Mouse (Mus musculus): ENCODE results near the gene Psma6. TPM values are rescaled to one million over a fixed set of nuclear protein-coding genes. Genes with fewer than 3 reads are reported as not detected.
"Not testable (repeated sequence)": the region's sequence is repeated elsewhere in the genome, so short reads cannot be mapped to it uniquely, and the experiment has no call there.

The Psma6 gene
- 100 to 1,000 TPM; 213 to 225 TPM for total RNA-seq (2021)
- long read RNA-seq, experiment 1, transcript Psma6-201 (7 exons, 1,042 nt), result major isoform, 113 of 120 reads
- long read RNA-seq, experiment 1, partial matches to known transcripts, result 6 of 120 reads
- long read RNA-seq, experiment 1, other reads (novel, unspliced or antisense), result 1 of 120 reads
- long read RNA-seq, experiment 2, transcript Psma6-201 (7 exons, 1,042 nt), result major isoform, 111 of 117 reads
- long read RNA-seq, experiment 2, partial matches to known transcripts, result 6 of 117 reads
- long read RNA-seq, experiment 2, other reads (novel, unspliced or antisense), result 0 of 117 reads

- DNase-seq, result no peak
Observed at GRCm38 (mm10) chr12:55384023-55384749, at the start of gene Psma6. Gene Psma6 (plus strand): TSS chr12:55384222.

- DNase-seq, result not testable (repeated sequence)
Observed at GRCm38 (mm10) chr12:55338490-55338889, 45.5 kb upstream of the Psma6 start.

- DNase-seq, result not testable (repeated sequence)
Observed at GRCm38 (mm10) chr12:55343045-55343444, 41.0 kb upstream of the Psma6 start.

GRCm38 (mm10) chr12:55343998-55344397 is 40.0 kb upstream of the Psma6 start:
- no peak for DNase-seq

GRCm38 (mm10) chr12:55344583-55344982 is 39.4 kb upstream of the Psma6 start:
- peak; percentile 21 for DNase-seq

GRCm38 (mm10) chr12:55353423-55353822 is 30.6 kb upstream of the Psma6 start:
- DNase-seq, result no peak

GRCm38 (mm10) chr12:55354904-55355303 is 29.1 kb upstream of the Psma6 start:
- DNase-seq, result no peak

GRCm38 (mm10) chr12:55357303-55357702 is 26.7 kb upstream of the Psma6 start:
- no peak for DNase-seq

- DNase-seq, result no peak
Observed at GRCm38 (mm10) chr12:55360929-55361328, 23.1 kb upstream of the Psma6 start.

- no peak for DNase-seq
Observed at GRCm38 (mm10) chr12:55365083-55365482, 18.9 kb upstream of the Psma6 start.

- DNase-seq, result no peak
Observed at GRCm38 (mm10) chr12:55372424-55373055, 11.5 kb upstream of the Psma6 start.

GRCm38 (mm10) chr12:55376956-55377609 is 6.9 kb upstream of the Psma6 start:
- DNase-seq, result no peak

- no peak for DNase-seq
Observed at GRCm38 (mm10) chr12:55377610-55377980, 6.4 kb upstream of the Psma6 start.

GRCm38 (mm10) chr12:55384826-55385225 is 804 bp downstream of the Psma6 start:
- DNase-seq, result no peak

- no peak for DNase-seq
Observed at GRCm38 (mm10) chr12:55385931-55386330, 1.9 kb downstream of the Psma6 start.

- no peak for DNase-seq
Observed at GRCm38 (mm10) chr12:55386456-55386855, 2.4 kb downstream of the Psma6 start.

GRCm38 (mm10) chr12:55387083-55387787 is 3.2 kb downstream of the Psma6 start:
- DNase-seq, result no peak

- DNase-seq, result no peak
Observed at GRCm38 (mm10) chr12:55387788-55388465, 3.9 kb downstream of the Psma6 start.

- peak; percentile 57 for DNase-seq
Observed at GRCm38 (mm10) chr12:55388478-55388877, 4.5 kb downstream of the Psma6 start.

- DNase-seq, result no peak
Observed at GRCm38 (mm10) chr12:55389132-55390081, 5.4 kb downstream of the Psma6 start.
